Mouse (Mus musculus) CH12.LX (cell line): Measurements from ENCODE around the gene Mapk11. TPM values are rescaled to one million over a fixed set of nuclear protein-coding genes. Genes with fewer than 3 reads are reported as not detected.

ENCODE experiments used
- DNase-seq: peaks from one replicate; pipeline ENCODE4 v3.0.0-alpha.2; 2013; ENCODE audit errors: extremely low read depth
- H3K27ac ChIP-seq: 2 replicates; pipeline ENCODE4 v1.5.1; 2012; ENCODE audit warnings: low read depth, mild to moderate bottlenecking, control low read depth, moderate library complexity; ENCODE audit not compliant: insufficient read depth
- H3K27me3 ChIP-seq: replicated peaks from 2 replicates; pipeline ENCODE3; 2012; ENCODE audit warnings: inconsistent platforms
- H3K36me3 ChIP-seq, 2 experiments: replicated peaks in 1 of 2; 2 replicates each; pipeline versions ENCODE3 to v1.6.1; 2012; ENCODE audit warnings: inconsistent platforms in 1 of 2, low read length in 1 of 2, mild to moderate bottlenecking in 1 of 2, mixed read lengths in 1 of 2, moderate library complexity in 1 of 2; ENCODE audit not compliant: control insufficient read depth in 1 of 2, insufficient read depth in 1 of 2
- H3K4me1 ChIP-seq, 2 experiments: 2 replicates each; pipeline ENCODE4 v1.6.1; 2012; ENCODE audit warnings: inconsistent platforms in 1 of 2, moderate library complexity in 1 of 2; ENCODE audit not compliant: insufficient read depth in 2 of 2, control insufficient read depth in 1 of 2
- H3K4me2 ChIP-seq: 2 replicates; pipeline ENCODE4 v1.6.1; 2012; ENCODE audit warnings: low read depth, mild to moderate bottlenecking, control low read depth; ENCODE audit not compliant: poor library complexity, insufficient read depth, severe bottlenecking
- H3K4me3 ChIP-seq, 3 experiments: fragments of 150-350 bp in 1 of 3; sonication (generic) in 1 of 3; replicated peaks in 1 of 3; 2 replicates each; pipeline versions ENCODE3 to v1.5.1; 2011 to 2012; ENCODE audit warnings: low read depth in 2 of 3, low read length in 2 of 3, mild to moderate bottlenecking in 2 of 3, moderate library complexity in 2 of 3, control low read depth in 1 of 3, improper control_type of control experiment in 1 of 3, inconsistent platforms in 1 of 3, mixed read lengths in 1 of 3; ENCODE audit not compliant: poor library complexity in 1 of 3
- H3K79me2 ChIP-seq: replicated peaks from 2 replicates; pipeline ENCODE4 v1.6.1; 2012; ENCODE audit warnings: mild to moderate bottlenecking, moderate library complexity; ENCODE audit not compliant: control insufficient read depth, poor library complexity, insufficient read depth, severe bottlenecking; ENCODE audit errors: extremely low read depth
- H3K9ac ChIP-seq: 2 replicates; pipeline ENCODE4 v1.6.1; 2012; ENCODE audit warnings: low read depth, mild to moderate bottlenecking, control low read depth, moderate library complexity; ENCODE audit not compliant: insufficient read depth
- H3K9me3 ChIP-seq: replicated peaks from 2 replicates; pipeline ENCODE3; 2012; ENCODE audit warnings: low read length, inconsistent platforms, mixed read lengths
- CTCF ChIP-seq, 2 experiments: IDR thresholded peaks in 1 of 2; conservative IDR thresholded peaks in 1 of 2; 2 replicates each; pipeline ENCODE4 v1.5.1; 2011 to 2012; ENCODE audit warnings: low read depth in 2 of 2, low read length in 2 of 2, improper control_type of control experiment in 1 of 2, inconsistent platforms in 1 of 2, mild to moderate bottlenecking in 1 of 2, moderate library complexity in 1 of 2
- JUND ChIP-seq: conservative IDR thresholded peaks from 2 replicates; pipeline ENCODE4 v1.6.1; 2011; ENCODE audit warnings: low read depth, low read length, improper control_type of control experiment
- MEF2A ChIP-seq: IDR thresholded peaks from 2 replicates; pipeline ENCODE4 v1.6.1; 2014; ENCODE audit warnings: low read depth, mild to moderate bottlenecking, inconsistent platforms, low read length, improper control_type of control experiment, borderline replicate concordance
- MYC ChIP-seq: IDR thresholded peaks from 2 replicates; pipeline ENCODE4 v1.6.1; 2011; ENCODE audit warnings: low read depth, mild to moderate bottlenecking, improper control_type of control experiment, low read length
- NELFE ChIP-seq: IDR thresholded peaks from 2 replicates; pipeline ENCODE4 v1.6.1; 2011; ENCODE audit warnings: low read depth, low read length, improper control_type of control experiment
- NRF1 ChIP-seq: IDR thresholded peaks from 2 replicates; pipeline ENCODE4 v1.6.1; 2014; ENCODE audit warnings: low read depth, mild to moderate bottlenecking, inconsistent platforms, low read length, improper control_type of control experiment, moderate library complexity
- POLR2A ChIP-seq: IDR thresholded peaks from 2 replicates; pipeline ENCODE4 v1.6.1; 2011; ENCODE audit warnings: low read depth, mild to moderate bottlenecking, improper control_type of control experiment, low read length
- RCOR1 ChIP-seq: conservative IDR thresholded peaks from 2 replicates; pipeline ENCODE4 v1.6.1; 2012; ENCODE audit warnings: low read depth, mild to moderate bottlenecking, inconsistent platforms, low read length, improper control_type of control experiment
- SIN3A ChIP-seq: IDR thresholded peaks from 2 replicates; pipeline ENCODE4 v1.6.1; 2012; ENCODE audit warnings: low read length, improper control_type of control experiment, inconsistent platforms
- SMC3 ChIP-seq: IDR thresholded peaks from 2 replicates; pipeline ENCODE4 v1.6.1; 2011; ENCODE audit warnings: low read depth, low read length, improper control_type of control experiment
- TCF12 ChIP-seq: IDR thresholded peaks from 2 replicates; pipeline ENCODE4 v1.6.1; 2014; ENCODE audit warnings: low read depth, mild to moderate bottlenecking, inconsistent platforms, low read length, improper control_type of control experiment
- ZMIZ1 ChIP-seq: IDR thresholded peaks from 2 replicates; pipeline ENCODE4 v1.6.1; 2012; ENCODE audit warnings: low read depth, mild to moderate bottlenecking, inconsistent platforms, low read length, improper control_type of control experiment
- dilution Hi-C: fragments of 300-500 bp; cut with MboI; formaldehyde crosslinking; loops from 2 replicates; pipeline ENCODE4 v1.14.3; 2020; ENCODE audit warnings: low sequenced_read_pairs; ENCODE audit not compliant: extremely low pct_unique_long_range_greater_than_20kb, extremely low pct_ligation_motif_present
- in situ Hi-C: fragments of 300-500 bp; cut with MboI; formaldehyde crosslinking; loops from 3 replicates; pipeline ENCODE4 v1.14.3; 2019; ENCODE audit warnings: low sequenced_read_pairs, low pct_ligation_motif_present, low pct_unique_long_range_greater_than_20kb, mixed read lengths
- polyA plus RNA-seq: library from polyadenylated mRNA; unstranded; fragments of >175 nt; gene quantifications from 2 replicates; pipeline ENCODE4 v1.2.1, GENCODE M21; 2012; ENCODE audit warnings: low read depth; ENCODE audit not compliant: insufficient read length
- total RNA-seq, 2 experiments: library from RNA; depleted of rRNA; stranded (reverse); fragments of 300-350 nt in 1 of 2; fragments of >200 nt in 1 of 2; gene quantifications; 2 replicates each; pipeline ENCODE4 v1.2.3; 2012 to 2014

The Mapk11 gene
- total and polyA plus RNA-seq, 3 experiments = 3.9 to 11.4 (median 5.3) TPM

- dilution Hi-C loops = no loop called here
- Histone ChIP-seq H3K27me3 (no peaks in the 10 kb centered on the region), H3K4me1 (peaks cover 14 to 47% of the 10 kb centered on the region in 2 experiments), H3K36me3 (peaks cover 15 to 53% of the 10 kb centered on the region in 2 experiments)
- no peak for DNase-seq
- no peak for TF ChIP-seq NELFE
- TF ChIP-seq SMC3 = no peak
- TF ChIP-seq RCOR1 = no peak
- TF ChIP-seq SIN3A = no peak
- TF ChIP-seq JUND = no peak
- TF ChIP-seq MEF2A = no peak
- no peak for TF ChIP-seq MYC
- no peak for TF ChIP-seq TCF12
- TF ChIP-seq ZMIZ1 = no peak
- TF ChIP-seq CTCF (conservative IDR thresholded peaks at IDR 0.05 in 1 of 2, IDR thresholded peaks at IDR 0.05 in 1 of 2; ENCODE audit: low read depth in 2 of 2, low read length in 2 of 2) = no peak
- no peak for TF ChIP-seq NRF1
- TF ChIP-seq, all 38 proteins: peak for 0
- no peak overlapping the region for H3K4me2 ChIP-seq
- H3K27ac ChIP-seq = no peak overlapping the region
- in situ Hi-C loops = loop anchor here (25.0 kb wide), 1 partner anchor 238 kb away; the partner anchor contains the start of genes Lmf2, Ncaph2 and Sco2
- H3K4me3 ChIP-seq = no peak overlapping the region
- H3K9ac ChIP-seq = no peak overlapping the region
- no peaks in the 10 kb centered on the region for H3K9me3 ChIP-seq
- H3K79me2 ChIP-seq = peaks cover 18% of the 10 kb centered on the region
Observed at GRCm38 (mm10) chr15:89124312-89124711, 25.1 kb downstream of the Mapk11 start.

DNA sequence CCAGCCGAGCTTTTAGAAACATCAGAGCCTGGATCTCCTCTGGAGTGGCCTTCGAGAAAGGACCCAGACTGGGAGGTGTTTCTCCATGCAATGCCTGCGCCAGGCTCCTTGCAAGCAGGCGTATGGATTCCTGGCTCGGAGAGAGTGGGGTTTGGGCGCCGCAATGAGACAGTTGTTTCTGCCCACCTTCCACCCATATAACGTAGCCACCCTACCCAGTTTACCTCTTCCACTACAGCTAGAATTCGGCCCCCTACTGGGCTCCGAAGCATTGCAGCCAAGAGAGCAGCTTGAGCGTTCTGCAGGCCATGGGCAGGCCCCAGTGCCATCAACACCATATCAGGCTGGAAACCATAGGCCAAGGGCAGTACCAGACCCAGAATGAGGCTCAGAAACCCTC, 25.8 kb downstream of the Mapk11 start:
- dilution Hi-C loops = no loop called here
- Histone ChIP-seq H3K4me2 (peak overlapping the region; percentile 35; the same call in 1 of the 2 replicates), H3K79me2 (peaks cover 18% of the 10 kb centered on the region), H3K27me3 (no peaks in the 10 kb centered on the region), H3K9ac (no peak overlapping the region)
- peak; percentile 26 for DNase-seq
- TF ChIP-seq ZMIZ1 (no peak), SIN3A (no peak), POLR2A (no peak), CTCF (conservative IDR thresholded peaks at IDR 0.05 in 1 of 2, IDR thresholded peaks at IDR 0.05 in 1 of 2; ENCODE audit: low read depth in 2 of 2, low read length in 2 of 2) (peak in 1 of 2 experiments; percentile 21; a peak in 2 of 4 replicates)
- TF ChIP-seq, all 38 proteins: peak for 1
- in situ Hi-C loops = loop anchor here (25.0 kb wide), 1 partner anchor 239 kb away; the partner anchor contains the start of genes Lmf2, Ncaph2 and Sco2
- Histone ChIP-seq H3K4me1 (peaks cover 9 to 41% of the 10 kb centered on the region in 2 experiments), H3K36me3 (peaks cover 15 to 58% of the 10 kb centered on the region in 2 experiments), H3K9me3 (no peaks in the 10 kb centered on the region), H3K4me3 (peak overlapping the region in 2 of 3 experiments; percentile 78 to 99), H3K27ac (no peak overlapping the region)
